Mouse (Mus musculus): ENCODE measurements around the gene Ghitm. TPM values are rescaled to one million over a fixed set of nuclear protein-coding genes. Genes with fewer than 3 reads are reported as not detected.
A peak's percentile ranks its signal among the peaks of the same experiment; 100 is the strongest.
"Not testable (repeated sequence)": the region's sequence is repeated elsewhere in the genome, so short reads cannot be mapped to it uniquely, and the experiment has no call there.

The Ghitm gene
- 202 and 208 TPM in 2 replicates for polyA plus RNA-seq (2015; fragmentation: Nextera tagmentation; extraction: Ambion mirVana)

GRCm38 (mm10) chr14:37135127-37135593, at the start of gene Ghitm:
Gene Ghitm, minus strand, starts transcription at chr14:37135272.
- peak within 1 kb of the TSS; percentile 80 for H3K27ac ChIP-seq (replicated peaks)
- peak; percentile 99 for ATAC-seq (ENCODE audit: low read depth)
- H3K27me3 ChIP-seq, result no peaks in the 10 kb centered on the region
- peak within 1 kb of the TSS; percentile 87 for H3K9ac ChIP-seq
- H3K4me1 ChIP-seq (replicated peaks), result peaks cover 12% of the 10 kb centered on the region
- peak within 1 kb of the TSS; percentile 89 for H3K4me3 ChIP-seq
- under 1% methylated on average over 38 of the region's 38 CpGs for WGBS
- peaks cover 22% of the 10 kb centered on the region for H3K36me3 ChIP-seq
- no peaks in the 10 kb centered on the region for H3K9me3 ChIP-seq
- H3K4me2 ChIP-seq, result peak within 1 kb of the TSS; percentile 71

- WGBS, result 89% methylated on average over 2 of the region's 2 CpGs
- H3K27ac ChIP-seq (replicated peaks), result no peak overlapping the region
- H3K4me2 ChIP-seq, result no peak overlapping the region
- H3K4me3 ChIP-seq, result no peak overlapping the region
- no peaks in the 10 kb centered on the region for H3K27me3 ChIP-seq
- ATAC-seq (ENCODE audit: low read depth), result no peak
- H3K9me3 ChIP-seq, result no peaks in the 10 kb centered on the region
- H3K4me1 ChIP-seq (replicated peaks), result no peaks in the 10 kb centered on the region
- no peak overlapping the region for H3K9ac ChIP-seq
- H3K36me3 ChIP-seq, result no peaks in the 10 kb centered on the region
These were observed 49.8 kb upstream of the Ghitm start for GRCm38 (mm10) chr14:37184871-37185270.

- Histone ChIP-seq H3K27ac (replicated peaks) (no peak overlapping the region), H3K4me2 (no peak overlapping the region), H3K27me3 (no peaks in the 10 kb centered on the region), H3K4me3 (no peak overlapping the region), H3K9me3 (no peaks in the 10 kb centered on the region), H3K4me1 (replicated peaks) (no peaks in the 10 kb centered on the region), H3K9ac (no peak overlapping the region), H3K36me3 (no peaks in the 10 kb centered on the region)
- ATAC-seq (ENCODE audit: low read depth), result no peak
- 79% methylated on average over 3 of the region's 3 CpGs for WGBS
These were observed 39.4 kb upstream of the Ghitm start for GRCm38 (mm10) chr14:37174484-37174883.

GRCm38 (mm10) chr14:37165266-37165926, 30.3 kb upstream of the Ghitm start:
- no peak overlapping the region for H3K4me3 ChIP-seq
- no peaks in the 10 kb centered on the region for H3K36me3 ChIP-seq
- WGBS, result 76% methylated on average over 1 of the region's 1 CpGs
- no peak overlapping the region for H3K27ac ChIP-seq (replicated peaks)
- H3K4me1 ChIP-seq (replicated peaks), result no peaks in the 10 kb centered on the region
- ATAC-seq (ENCODE audit: low read depth), result no peak
- no peak overlapping the region for H3K4me2 ChIP-seq
- H3K27me3 ChIP-seq, result no peaks in the 10 kb centered on the region
- no peak overlapping the region for H3K9ac ChIP-seq
- no peaks in the 10 kb centered on the region for H3K9me3 ChIP-seq

- Histone ChIP-seq H3K4me3 (no peak overlapping the region), H3K27ac (replicated peaks) (no peak overlapping the region), H3K9me3 (no peaks in the 10 kb centered on the region), H3K4me2 (no peak overlapping the region), H3K36me3 (no peaks in the 10 kb centered on the region), H3K27me3 (no peaks in the 10 kb centered on the region), H3K4me1 (replicated peaks) (no peaks in the 10 kb centered on the region), H3K9ac (no peak overlapping the region)
- WGBS, result 87% methylated on average over 4 of the region's 4 CpGs
- no peak for ATAC-seq (ENCODE audit: low read depth)
These were observed 29.4 kb upstream of the Ghitm start for GRCm38 (mm10) chr14:37164392-37165032.

- Histone ChIP-seq H3K9me3 (no peaks in the 10 kb centered on the region), H3K4me1 (replicated peaks) (no peaks in the 10 kb centered on the region), H3K27ac (replicated peaks) (no peak overlapping the region), H3K9ac (no peak overlapping the region), H3K36me3 (no peaks in the 10 kb centered on the region), H3K4me3 (no peak overlapping the region), H3K4me2 (no peak overlapping the region), H3K27me3 (no peaks in the 10 kb centered on the region)
- 90% methylated on average over 4 of the region's 4 CpGs for WGBS
- no peak for ATAC-seq (ENCODE audit: low read depth)
These were observed 28.3 kb upstream of the Ghitm start for GRCm38 (mm10) chr14:37163277-37163956.

GRCm38 (mm10) chr14:37154391-37154790, 19.3 kb upstream of the Ghitm start:
- Histone ChIP-seq H3K27me3 (no peaks in the 10 kb centered on the region), H3K9me3 (peaks cover 17% of the 10 kb centered on the region), H3K36me3 (no peaks in the 10 kb centered on the region), H3K4me2 (no peak overlapping the region), H3K4me3 (no peak overlapping the region), H3K9ac (no peak overlapping the region), H3K4me1 (replicated peaks) (no peaks in the 10 kb centered on the region), H3K27ac (replicated peaks) (no peak overlapping the region)
- 92% methylated on average over 1 of the region's 1 CpGs for WGBS
- no peak for ATAC-seq (ENCODE audit: low read depth)

GRCm38 (mm10) chr14:37139051-37139710, 4.1 kb upstream of the Ghitm start:
- H3K4me3 ChIP-seq, result no peak overlapping the region
- 49% methylated on average over 8 of the region's 8 CpGs for WGBS
- H3K9ac ChIP-seq, result no peak overlapping the region
- no peaks in the 10 kb centered on the region for H3K27me3 ChIP-seq
- H3K27ac ChIP-seq (replicated peaks), result no peak overlapping the region
- H3K36me3 ChIP-seq, result no peaks in the 10 kb centered on the region
- ATAC-seq (ENCODE audit: low read depth), result no peak
- H3K9me3 ChIP-seq, result no peaks in the 10 kb centered on the region
- no peak overlapping the region for H3K4me2 ChIP-seq
- peaks cover 4% of the 10 kb centered on the region for H3K4me1 ChIP-seq (replicated peaks)

GRCm38 (mm10) chr14:37137596-37137995, 2.5 kb upstream of the Ghitm start:
- not testable (repeated sequence) for H3K36me3 ChIP-seq; H3K9ac ChIP-seq; ATAC-seq (ENCODE audit: low read depth); H3K4me2 ChIP-seq; H3K4me3 ChIP-seq; H3K9me3 ChIP-seq; H3K27me3 ChIP-seq; H3K27ac ChIP-seq (replicated peaks)
- peaks cover 12% of the 10 kb centered on the region for H3K4me1 ChIP-seq (replicated peaks)
- 81% methylated on average over 3 of the region's 3 CpGs for WGBS

GRCm38 (mm10) chr14:37136110-37136509, 1.0 kb upstream of the Ghitm start:
- H3K27me3 ChIP-seq, result no peaks in the 10 kb centered on the region
- ATAC-seq (ENCODE audit: low read depth), result no peak
- no peaks in the 10 kb centered on the region for H3K9me3 ChIP-seq
- no peak overlapping the region for H3K27ac ChIP-seq (replicated peaks)
- H3K36me3 ChIP-seq, result peaks cover 13% of the 10 kb centered on the region
- H3K4me3 ChIP-seq, result no peak overlapping the region
- H3K4me2 ChIP-seq, result no peak overlapping the region
- peaks cover 12% of the 10 kb centered on the region for H3K4me1 ChIP-seq (replicated peaks)
- H3K9ac ChIP-seq, result no peak overlapping the region
- WGBS, result 79% methylated on average over 4 of the region's 4 CpGs

- peak overlapping the region; percentile 66 for H3K27ac ChIP-seq (replicated peaks)
- H3K4me3 ChIP-seq, result peak overlapping the region; percentile 89
- WGBS, result under 1% methylated on average over 10 of the region's 10 CpGs
- H3K27me3 ChIP-seq, result no peaks in the 10 kb centered on the region
- H3K36me3 ChIP-seq, result peaks cover 17% of the 10 kb centered on the region
- H3K4me1 ChIP-seq (replicated peaks), result peaks cover 12% of the 10 kb centered on the region
- peak overlapping the region; percentile 56 for H3K4me2 ChIP-seq
- peak overlapping the region; percentile 55 for H3K9ac ChIP-seq
- no peaks in the 10 kb centered on the region for H3K9me3 ChIP-seq
- ATAC-seq (ENCODE audit: low read depth), result peak; percentile 70
These were observed 599 bp upstream of the Ghitm start for GRCm38 (mm10) chr14:37135671-37136070.

All from neural tube, embryonic 13.5 days (tissue).